Comparison of ENCODE assay signal across 8 mouse cellular contexts in genomic region chr6:119341409-119341808, GRCm38 (mm10). TPM values are rescaled to one million over a fixed set of nuclear protein-coding genes. Genes with fewer than 3 reads are reported as not detected.
DNase-seq lines count a peak whose midpoint lies in the region; ATAC-seq and TF ChIP-seq lines count a peak whose summit lies in the region.

No protein-coding gene starts in this region.

- peak; percentile 69 for ATAC-seq in megakaryocyte progenitor cell, adult 5-6 weeks (replicated peaks; ENCODE audit: poor library complexity)

- no peak for TF ChIP-seq CTCF in thymus, adult 2 months (IDR thresholded peaks at IDR 0.05; ENCODE audit: borderline replicate concordance, control insufficient read depth, extremely low read depth, insufficient read depth, low read length, poor library complexity)

- H3K36me3 ChIP-seq in hindbrain, embryonic 10.5 days, result no peaks in the 10 kb centered on the region
- H3K36me3 ChIP-seq in thymus, adult 2 months (ENCODE audit: control insufficient read depth, insufficient read depth, low read length), result no peaks in the 10 kb centered on the region

- H3K4me3 ChIP-seq in hindbrain, embryonic 10.5 days, result no peak overlapping the region
- no peak overlapping the region for H3K4me3 ChIP-seq in thymus, adult 2 months (ENCODE audit: control insufficient read depth, insufficient read depth, low read length)

- no peaks in the 10 kb centered on the region for H3K9me3 ChIP-seq in hindbrain, embryonic 10.5 days

- peak; percentile 18 to 37 for DNase-seq in kidney, adult 8-10 months
- DNase-seq in kidney, adult 11 months, result no peak
- DNase-seq in adipocyte (ENCODE audit: low spot score), result peak; percentile 65
- DNase-seq in hindbrain, embryonic 10.5 days (ENCODE audit: low spot score), result no peak
- DNase-seq in yolk sac, embryonic 10.5 days (ENCODE audit: low spot score), result no peak
- DNase-seq in thymus, adult 2 months, result no peak
- DNase-seq in layer of hippocampus, postnatal 25 days (ENCODE audit: extremely low spot score in 1 of 2, low spot score in 1 of 2), result no peak

- H3K27ac ChIP-seq in hindbrain, embryonic 10.5 days, result 0 out of 2 replicates have a peak overlapping the region, but pooled peaks have one; percentile 40
- H3K27ac ChIP-seq in thymus, adult 2 months (ENCODE audit: control insufficient read depth, insufficient read depth, low read length), result no peak overlapping the region

- no peaks in the 10 kb centered on the region for H3K27me3 ChIP-seq in hindbrain, embryonic 10.5 days (ENCODE audit: insufficient read depth, poor library complexity, severe bottlenecking)
- no peaks in the 10 kb centered on the region for H3K27me3 ChIP-seq in thymus, adult 2 months (ENCODE audit: control insufficient read depth, insufficient read depth, low read length)

- H3K4me1 ChIP-seq in hindbrain, embryonic 10.5 days (replicated peaks), result peaks cover 27% of the 10 kb centered on the region
- peaks cover 46% of the 10 kb centered on the region for H3K4me1 ChIP-seq in thymus, adult 2 months (replicated peaks; ENCODE audit: control insufficient read depth, insufficient read depth, low read length)

- TF ChIP-seq POLR2A in thymus, adult 2 months (IDR thresholded peaks at IDR 0.05; ENCODE audit: control insufficient read depth, extremely low read depth, insufficient read depth, low read length, poor library complexity), result no peak

RNA-seq across cellular contexts. Expression of gene Lrtm2, which starts 10.8 kb away (rescaled TPM):
- 0.12 and 0.16 TPM in 2 replicates for polyA plus RNA-seq in hindbrain, embryonic 10.5 days (2016; fragmentation: Nextera tagmentation; extraction: Ambion mirVana)
- total RNA-seq in megakaryocyte progenitor cell, adult 5-6 weeks (2015), result 0.24 and 0.44 TPM in 2 replicates
- 0.03 and 0.08 TPM in 2 replicates for total RNA-seq in megakaryocyte progenitor cell, adult 5-6 weeks (2017)
- polyA plus RNA-seq in thymus, adult 2 months (2012; rRNA removed), result 1.4 and 2.1 TPM in 2 replicates
- total RNA-seq in layer of hippocampus, postnatal 25 days (2021), result 10 to 100 TPM; 35.6 to 37.4 TPM

Comparison
In these comparisons a context has a peak if more than half of its experiments do, and no peak if none do; other contexts are left out.
1. DNase-seq: peak in kidney, adult 8-10 months (2 of 2) and adipocyte (single experiment); none in kidney, adult 11 months (single experiment), hindbrain, embryonic 10.5 days (single experiment), yolk sac, embryonic 10.5 days (single experiment), thymus, adult 2 months (single experiment) and layer of hippocampus, postnatal 25 days (0 of 2).
2. RNA of gene Lrtm2, which starts 10.8 kb away (total RNA-seq): 35.6 to 37.4 TPM in layer of hippocampus, postnatal 25 days; 0.03 to 0.44 TPM in megakaryocyte progenitor cell, adult 5-6 weeks; every median in the first group is over 10 times any median in the second.